Comparison of ENCODE assay signal across 8 mouse cellular contexts in genomic region chr13:34076561-34077491, GRCm38 (mm10). TPM values are rescaled to one million over a fixed set of nuclear protein-coding genes. Genes with fewer than 3 reads are reported as not detected.
DNase-seq lines count a peak whose midpoint lies in the region; ATAC-seq and TF ChIP-seq lines count a peak whose summit lies in the region.

No protein-coding gene starts in this region.

- H3K36me3 ChIP-seq in spleen, adult 2 months (ENCODE audit: control insufficient read depth, insufficient read depth, low read length), result peaks cover 1% of the 10 kb centered on the region; the same call in 1 of the 2 replicates
- peaks cover 5% of the 10 kb centered on the region for H3K36me3 ChIP-seq in intestine, postnatal 0 days (ENCODE audit: control insufficient read depth, insufficient read depth)
- H3K36me3 ChIP-seq in liver, embryonic 11.5 days (ENCODE audit: control insufficient read depth, insufficient read depth, low read length), result no peaks in the 10 kb centered on the region

- no peaks in the 10 kb centered on the region for H3K9me3 ChIP-seq in intestine, postnatal 0 days (ENCODE audit: control insufficient read depth)
- no peaks in the 10 kb centered on the region for H3K9me3 ChIP-seq in liver, embryonic 11.5 days (ENCODE audit: control insufficient read depth, low read length)

- no peak overlapping the region for H3K27ac ChIP-seq in spleen, adult 2 months (ENCODE audit: insufficient read depth, low read length)
- peak overlapping the region; percentile 71; the same call in 1 of the 2 replicates for H3K27ac ChIP-seq in intestine, postnatal 0 days (ENCODE audit: low read depth, low read length)
- no peak overlapping the region for H3K27ac ChIP-seq in liver, embryonic 11.5 days (ENCODE audit: low read depth, low read length)

- H3K4me3 ChIP-seq in spleen, adult 2 months (ENCODE audit: extremely low read depth, insufficient read depth, insufficient read length), result peak overlapping the region; percentile 31; the same call in 1 of the 2 replicates
- H3K4me3 ChIP-seq in intestine, postnatal 0 days (ENCODE audit: low read depth, low read length), result peak overlapping the region; percentile 80
- H3K4me3 ChIP-seq in liver, embryonic 11.5 days (ENCODE audit: low read depth, low read length), result peak overlapping the region; percentile 79

- no peak for ATAC-seq in intestine, postnatal 0 days
- ATAC-seq in liver, embryonic 11.5 days (replicated peaks; ENCODE audit: low FRiP score), result peak; percentile 16; the same call in 1 of the 2 replicates

- peak overlapping the region; percentile 99 for H3K4me2 ChIP-seq in intestine, postnatal 0 days (replicated peaks; ENCODE audit: low read depth)
- peak overlapping the region; percentile 99 for H3K4me2 ChIP-seq in liver, embryonic 11.5 days

- TF ChIP-seq POLR2A in spleen, adult 2 months (IDR thresholded peaks at IDR 0.05; ENCODE audit: low read depth, low read length), result no peak

- H3K27me3 ChIP-seq in spleen, adult 2 months (ENCODE audit: control insufficient read depth, insufficient read depth, low read length), result no peaks in the 10 kb centered on the region
- no peaks in the 10 kb centered on the region for H3K27me3 ChIP-seq in intestine, postnatal 0 days (replicated peaks; ENCODE audit: control insufficient read depth, insufficient read depth, low read length)
- no peaks in the 10 kb centered on the region for H3K27me3 ChIP-seq in liver, embryonic 11.5 days (replicated peaks; ENCODE audit: control insufficient read depth, insufficient read depth, low read length)

- no peak for TF ChIP-seq CTCF in spleen, adult 2 months (IDR thresholded peaks at IDR 0.05; ENCODE audit: extremely low read depth, insufficient read depth, insufficient read length, insufficient replicate concordance)
- TF ChIP-seq CTCF in intestine, postnatal 0 days (IDR thresholded peaks at IDR 0.05; ENCODE audit: low read depth), result no peak

- peak overlapping the region; percentile 74; the same call in 1 of the 2 replicates for H3K9ac ChIP-seq in intestine, postnatal 0 days (ENCODE audit: low read depth, low read length)
- H3K9ac ChIP-seq in liver, embryonic 11.5 days (ENCODE audit: low read depth, low read length), result peak overlapping the region; percentile 77; the same call in 1 of the 2 replicates

- peak in 1 of 2 experiments; percentile 9 for DNase-seq in spleen, adult 2 months (ENCODE audit: low read depth in 1 of 2, low spot score in 2 of 2)
- no peak for DNase-seq in spleen, adult 12 weeks (ENCODE audit: low spot score)
- peak; percentile 82 to 83 for DNase-seq in cerebellum, postnatal 10 days
- DNase-seq in frontal cortex, postnatal 14 days (ENCODE audit: low spot score in 2 of 2), result peak; percentile 57 to 60
- peak; percentile 47 for DNase-seq in liver, embryonic 11.5 days (ENCODE audit: low spot score)
- peak; percentile 31 for DNase-seq in naive thymus-derived CD4-positive, alpha-beta T cell, adult 2 months (ENCODE audit: low read depth)
- DNase-seq in gastrocnemius, postnatal 25 days, result no peak

- WGBS in spleen, adult 2 months, result 43% methylated on average over 20 of the region's 20 CpGs
- WGBS in intestine, postnatal 0 days, result 45% methylated on average over 20 of the region's 20 CpGs
- WGBS in liver, embryonic 11.5 days, result 43% methylated on average over 20 of the region's 20 CpGs

- H3K4me1 ChIP-seq in spleen, adult 2 months (ENCODE audit: control insufficient read depth, insufficient read depth, insufficient read length), result peaks cover 13% of the 10 kb centered on the region; the same call in 1 of the 2 replicates
- 0 out of 2 replicates have a peak, but pooled peaks cover 3% of the 10 kb centered on the region for H3K4me1 ChIP-seq in intestine, postnatal 0 days (replicated peaks; ENCODE audit: control insufficient read depth, insufficient read depth, low read length)
- peaks cover 14% of the 10 kb centered on the region for H3K4me1 ChIP-seq in liver, embryonic 11.5 days (replicated peaks; ENCODE audit: control insufficient read depth, insufficient read depth, low read length)

RNA-seq across cellular contexts. Expression of gene Tubb2a, which starts 1.0 kb away (rescaled TPM):
- polyA plus RNA-seq in spleen, adult 2 months (2012; rRNA removed), result 89.5 and 113 TPM in 2 replicates
- 218 and 292 TPM in 2 replicates for polyA plus RNA-seq in intestine, postnatal 0 days (2015; fragmentation: Nextera tagmentation; extraction: Ambion mirVana)
- polyA plus RNA-seq in liver, embryonic 11.5 days (2014; fragmentation: Nextera tagmentation; extraction: Ambion mirVana), result 81.0 and 87.9 TPM in 2 replicates
- 10 to 100 TPM; 13.6 to 14.8 TPM for total RNA-seq in gastrocnemius, postnatal 25 days (2021)

RNA-seq across cellular contexts. Expression of gene Bphl, which starts 39.4 kb away (rescaled TPM):
- polyA plus RNA-seq in spleen, adult 2 months (2012; rRNA removed), result 9.7 and 10.1 TPM in 2 replicates
- polyA plus RNA-seq in intestine, postnatal 0 days (2015; fragmentation: Nextera tagmentation; extraction: Ambion mirVana), result 51.5 and 58.2 TPM in 2 replicates
- polyA plus RNA-seq in liver, embryonic 11.5 days (2014; fragmentation: Nextera tagmentation; extraction: Ambion mirVana), result 32.8 and 35.3 TPM in 2 replicates
- total RNA-seq in gastrocnemius, postnatal 25 days (2021), result 10 to 100 TPM; 23.7 TPM

RNA-seq across cellular contexts. Expression of gene Tubb2b, which starts 53.4 kb away (rescaled TPM):
- polyA plus RNA-seq in spleen, adult 2 months (2012; rRNA removed), result 15.1 and 18.3 TPM in 2 replicates
- polyA plus RNA-seq in intestine, postnatal 0 days (2015; fragmentation: Nextera tagmentation; extraction: Ambion mirVana), result 14.1 and 15.4 TPM in 2 replicates
- polyA plus RNA-seq in liver, embryonic 11.5 days (2014; fragmentation: Nextera tagmentation; extraction: Ambion mirVana), result 7.6 and 7.7 TPM in 2 replicates
- 1 to 10 TPM; 2.3 to 3.6 TPM for total RNA-seq in gastrocnemius, postnatal 25 days (2021)

Comparison
In these comparisons a context has a peak if more than half of its experiments do, and no peak if none do; other contexts are left out.
1. DNase-seq: peak in cerebellum, postnatal 10 days (2 of 2), frontal cortex, postnatal 14 days (2 of 2), liver, embryonic 11.5 days (single experiment) and naive thymus-derived CD4-positive, alpha-beta T cell, adult 2 months (single experiment); none in spleen, adult 12 weeks (single experiment) and gastrocnemius, postnatal 25 days (single experiment).
2. Peak in every context shown above with its lines, with median percentiles within 50 percentile points of each other: H3K4me3 ChIP-seq.